Mouse (Mus musculus) adipose tissue, adult 10 weeks (tissue): ENCODE data around the gene Itgal. TPM values are rescaled to one million over a fixed set of nuclear protein-coding genes. Genes with fewer than 3 reads are reported as not detected.

Experiments used
- polyA plus RNA-seq: library from polyadenylated mRNA; stranded (reverse); fragments of 350-450 nt; fragmentation: Illumina TruSeq; extraction: RNeasy Lipid Tissue Mini Kit (QIAGEN cat#74804); gene quantifications from one replicate; pipeline ENCODE4 v1.2.3, GENCODE M21; 2014; ENCODE audit warnings: low read depth, low replicate concordance

Itgal gene
- polyA plus RNA-seq = 2.5 TPM

GRCm38 (mm10) chr7:127296098-127296497 is at the start of gene Itgal:
TSS of gene Itgal (plus strand) at chr7:127296260.

DNA sequence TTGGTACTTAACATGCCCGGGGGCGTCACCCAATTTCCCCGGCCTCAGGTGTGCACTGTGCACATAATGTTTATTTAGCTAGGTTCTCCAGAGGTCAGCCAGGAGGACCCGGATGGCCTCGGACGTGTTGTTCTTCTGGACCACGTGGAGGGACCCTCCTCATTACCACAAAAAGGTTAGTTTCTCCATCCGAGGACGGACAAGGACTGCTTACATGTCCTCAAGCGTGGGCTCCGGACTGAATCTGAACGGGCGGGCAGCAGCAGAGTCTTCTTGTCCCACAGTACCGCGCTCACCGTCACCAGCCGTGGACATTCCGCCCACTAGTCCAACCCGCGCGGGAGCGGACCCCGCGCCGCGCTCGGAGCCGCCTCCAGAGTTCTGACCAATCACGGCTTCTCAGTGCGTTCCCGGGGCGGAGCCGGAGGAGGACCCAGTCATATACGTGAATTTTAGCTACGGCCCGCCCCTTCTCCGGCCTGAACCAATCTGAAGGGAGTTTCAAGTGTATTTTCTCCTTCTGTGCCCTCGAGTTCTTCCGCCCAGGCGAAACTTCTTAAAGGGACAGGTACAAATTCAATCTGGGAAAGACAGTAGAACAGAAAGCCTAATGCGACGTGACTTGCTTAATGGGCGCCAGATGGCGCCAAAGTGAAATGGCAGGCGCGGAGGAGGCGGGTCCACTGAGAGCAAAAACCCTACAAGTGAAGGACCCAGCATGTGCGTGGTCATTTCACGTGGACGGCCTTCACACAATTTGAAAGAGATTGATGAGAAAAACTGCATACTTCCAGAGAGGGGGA is 35.5 kb upstream of the Itgal start, which contains the start of gene Dctpp1:
TSS of gene Dctpp1 (minus strand) at position 401 of the 803 bp plus-strand sequence.

GRCm38 (mm10) chr7:127273925-127274789 is 21.9 kb upstream of the Itgal start, which contains the start of gene Sephs2:
TSS of gene Sephs2 (minus strand) at chr7:127274055.

DNA sequence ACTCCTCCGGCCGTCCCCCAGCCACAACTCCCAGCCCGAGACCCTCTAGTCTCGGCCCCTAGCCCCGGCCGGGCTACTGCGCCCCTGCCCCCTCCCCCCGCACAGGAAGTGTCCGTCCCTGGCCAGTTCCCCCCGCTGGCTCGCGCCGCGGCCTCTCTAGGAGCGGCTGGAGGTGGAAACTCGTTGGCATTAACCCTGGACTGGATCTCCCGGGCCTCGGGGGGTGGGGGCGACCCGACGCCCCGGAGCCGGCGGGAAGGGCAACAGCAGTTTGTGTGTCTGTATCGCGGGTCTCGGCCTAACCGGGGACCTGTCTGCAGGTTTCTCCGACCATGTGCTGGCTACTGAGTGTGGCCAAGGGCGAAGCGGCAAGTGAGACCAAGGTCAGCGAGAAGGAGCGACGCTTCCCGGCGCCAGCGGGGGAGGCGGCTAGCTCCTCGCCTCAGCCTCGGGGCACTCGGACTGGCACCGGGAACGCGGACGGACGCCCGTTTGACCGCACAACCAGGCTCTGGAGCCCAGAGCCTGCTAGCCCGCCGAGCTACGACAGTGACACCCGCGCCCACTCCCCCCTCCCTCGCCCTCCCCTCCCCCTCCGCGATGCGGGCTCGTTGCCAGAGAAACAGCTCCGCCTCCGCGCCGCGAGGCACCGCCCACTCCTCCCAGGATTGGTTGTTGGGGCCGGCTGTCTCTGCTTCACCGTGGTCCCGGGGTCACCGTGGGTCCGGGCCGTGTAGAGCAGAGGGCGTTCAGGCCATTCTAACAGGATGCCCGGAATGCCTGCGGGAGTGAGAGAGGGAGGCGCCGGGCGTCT is 49.7 kb downstream of the Itgal start, which contains the start of gene Zfp768:
TSS of gene Zfp768 (minus strand) at position 78 of the 814 bp plus-strand sequence.

DNA sequence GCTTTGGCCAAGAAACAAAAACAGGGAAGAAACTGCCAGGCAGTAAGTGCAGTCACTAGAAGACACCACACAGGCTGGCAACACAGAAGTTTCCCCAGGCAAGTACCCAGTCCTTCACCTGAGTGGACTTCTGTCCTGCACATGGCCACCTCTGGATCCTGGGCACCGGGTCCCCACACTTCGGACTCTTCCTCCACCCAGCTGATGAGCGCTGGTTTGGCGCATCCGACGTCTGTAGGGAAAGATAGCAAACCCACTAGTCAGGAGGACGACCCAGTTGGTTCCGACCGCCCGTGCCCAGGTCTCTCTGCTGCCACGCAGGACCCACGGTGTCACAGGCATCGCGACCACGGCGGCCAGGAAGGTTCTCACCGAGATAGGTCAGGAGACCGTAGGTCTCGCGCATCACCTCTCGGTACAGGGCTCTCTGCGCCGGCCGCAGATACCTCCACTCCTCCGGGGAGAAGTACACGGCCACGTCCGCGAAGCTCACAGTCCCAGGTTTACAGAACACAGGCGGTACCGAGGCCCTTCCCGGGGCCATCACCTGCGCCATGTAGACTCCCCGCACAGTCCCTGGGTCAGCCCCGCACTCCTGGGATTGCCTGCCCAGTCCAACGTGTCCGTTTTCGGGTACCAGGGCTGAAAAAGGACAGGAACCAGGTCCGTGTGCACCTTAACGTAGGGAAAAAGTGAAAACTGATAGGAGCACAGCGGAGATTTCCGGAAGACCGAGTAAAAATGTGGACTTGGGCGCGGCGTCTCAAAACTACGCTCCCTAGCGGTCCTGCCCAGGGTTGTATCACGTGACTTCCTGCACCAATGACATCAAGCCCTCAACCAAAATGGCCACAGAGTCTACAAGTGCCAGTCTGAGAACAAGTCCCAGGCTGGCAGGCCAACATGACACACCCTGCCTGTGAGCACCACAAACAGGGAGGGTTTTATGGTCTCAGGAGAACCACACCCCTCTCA is 79.5 kb downstream of the Itgal start, which contains the start of gene Zfp747:
TSS of gene Zfp747 (minus strand) at position 780 of the 975 bp plus-strand sequence.

Other genes with a start within 250 kb of the Itgal start
- gene Zg16, start 208.9 kb upstream of the Itgal start, polyA plus RNA-seq = 1.4 TPM
- 12.4 TPM for gene AI467606, start 204.9 kb upstream of the Itgal start, polyA plus RNA-seq
- 1.2 TPM for gene Qprt, start 174.0 kb upstream of the Itgal start, polyA plus RNA-seq
- gene Spn, start 158.4 kb upstream of the Itgal start, polyA plus RNA-seq = 1.4 TPM
- 52.6 TPM for gene Cd2bp2, start 100.2 kb upstream of the Itgal start, polyA plus RNA-seq
- gene Tbc1d10b, start 87.8 kb upstream of the Itgal start, polyA plus RNA-seq = 27.7 TPM
- 4.2 TPM for gene Mylpf, start 87.4 kb upstream of the Itgal start, polyA plus RNA-seq
- gene Zfp553, start 63.2 kb upstream of the Itgal start, polyA plus RNA-seq = 14.2 TPM
- gene Sept1, start 63.1 kb upstream of the Itgal start, polyA plus RNA-seq = 11.1 TPM
- 20.6 TPM for gene Zfp771, start 52.0 kb upstream of the Itgal start, polyA plus RNA-seq
- 31.2 TPM for gene Dctpp1, start 35.6 kb upstream of the Itgal start, polyA plus RNA-seq
- gene Sephs2, start 22.2 kb upstream of the Itgal start, polyA plus RNA-seq = 34.8 TPM
- 16.7 TPM for gene Zfp768, start 49.3 kb downstream of the Itgal start, polyA plus RNA-seq
- 6.3 TPM for gene Zfp747, start 79.8 kb downstream of the Itgal start, polyA plus RNA-seq
- 4.3 TPM for gene 9130019O22Rik, start 90.9 kb downstream of the Itgal start, polyA plus RNA-seq
- gene E430018J23Rik, start 97.4 kb downstream of the Itgal start, polyA plus RNA-seq = 8.3 TPM
- 6.0 TPM for gene Zfp764, start 110.6 kb downstream of the Itgal start, polyA plus RNA-seq
- gene Zfp688, start 125.8 kb downstream of the Itgal start, polyA plus RNA-seq = 13.5 TPM
- gene Zfp689, start 152.9 kb downstream of the Itgal start, polyA plus RNA-seq = 3.0 TPM
- gene Prr14, start 163.4 kb downstream of the Itgal start, polyA plus RNA-seq = 43.6 TPM
- 56.2 TPM for gene Fbrs, start 182.9 kb downstream of the Itgal start, polyA plus RNA-seq
- 18.2 TPM for gene Srcap, start 215.7 kb downstream of the Itgal start, polyA plus RNA-seq
- 12.8 TPM for gene Gm42715, start 223.3 kb downstream of the Itgal start, polyA plus RNA-seq